Mouse (Mus musculus): Measurements from ENCODE around the gene Glt8d2.
"Not testable (repeated sequence)": the region's sequence is repeated elsewhere in the genome, so short reads cannot be mapped to it uniquely, and the experiment has no call there.

The Glt8d2 gene

GRCm38 (mm10) chr10:82641481-82641880 lies 49.0 kb downstream of the Glt8d2 start:
- DNase-seq = no peak

GRCm38 (mm10) chr10:82639032-82639698 lies 51.3 kb downstream of the Glt8d2 start:
- DNase-seq = no peak

GRCm38 (mm10) chr10:82636321-82636720 lies 54.1 kb downstream of the Glt8d2 start:
- no peak for DNase-seq

DNA sequence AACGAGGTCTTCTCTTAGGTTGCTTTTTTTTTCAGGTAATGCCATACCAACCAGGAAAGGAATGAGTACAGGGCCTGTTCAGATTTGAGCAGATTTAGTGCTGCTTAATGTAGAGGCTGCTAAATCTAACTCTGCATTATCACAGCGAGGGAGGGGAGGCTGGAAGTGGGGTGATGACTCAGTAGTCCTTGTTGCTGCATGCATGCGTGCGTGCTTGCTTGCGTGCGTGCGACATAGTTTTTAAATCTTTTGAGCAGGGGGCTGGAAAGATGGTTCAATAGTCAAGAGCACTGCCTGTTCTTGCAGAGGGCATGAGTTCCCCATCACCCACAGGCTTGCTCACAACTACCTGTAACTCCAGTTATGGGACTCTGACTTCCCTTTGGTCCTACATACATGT lies 56.1 kb downstream of the Glt8d2 start:
- no peak for DNase-seq

DNA sequence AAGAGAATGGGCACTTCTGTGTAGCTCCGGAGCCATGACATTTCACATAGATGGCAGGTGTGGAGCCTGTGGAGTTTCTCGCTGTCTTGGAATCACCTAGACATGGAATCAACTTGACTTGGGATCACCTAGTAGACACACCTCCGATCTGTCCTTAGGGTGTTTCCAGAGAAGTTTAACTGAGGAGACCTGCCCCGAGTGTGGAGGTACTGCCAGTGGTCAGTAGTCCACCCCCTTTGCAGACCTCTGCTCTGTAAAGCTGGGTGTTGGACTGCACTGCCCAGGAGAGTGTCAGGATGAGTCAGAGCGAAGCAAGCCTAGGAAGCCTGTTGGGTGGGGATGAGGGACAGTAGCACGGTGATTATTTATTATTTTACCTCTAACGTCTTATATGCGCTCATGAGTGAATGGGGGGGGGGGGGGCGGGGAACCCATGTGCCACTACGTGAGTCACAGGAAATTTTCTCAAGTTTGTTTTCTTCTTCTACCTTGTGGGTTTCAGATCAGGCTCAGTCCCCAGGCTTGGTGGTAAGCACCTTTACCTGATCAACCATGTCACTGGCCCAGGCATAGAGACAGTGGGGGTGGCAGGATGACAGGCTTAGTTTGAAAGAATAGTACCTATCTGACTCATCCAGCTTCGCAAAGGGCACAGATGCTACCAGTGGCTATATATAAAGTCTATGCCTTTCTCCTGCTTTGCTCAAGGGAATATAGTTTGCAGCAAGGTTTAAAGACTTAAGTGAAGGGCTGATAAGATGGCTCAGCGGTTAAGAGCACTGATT lies 57.8 kb downstream of the Glt8d2 start:
- no peak for DNase-seq

GRCm38 (mm10) chr10:82631133-82631532 lies 59.3 kb downstream of the Glt8d2 start:
- no peak for DNase-seq

- no peak for DNase-seq
Observed at GRCm38 (mm10) chr10:82630497-82630896, 60.0 kb downstream of the Glt8d2 start.

- peak; percentile 91 to 95 for DNase-seq
Observed at GRCm38 (mm10) chr10:82629586-82630255, 60.7 kb downstream of the Glt8d2 start, which contains the start of gene Tdg. Gene Tdg (plus strand): TSS chr10:82629828.

GRCm38 (mm10) chr10:82629111-82629585 lies 61.3 kb downstream of the Glt8d2 start:
- no peak for DNase-seq

DNA sequence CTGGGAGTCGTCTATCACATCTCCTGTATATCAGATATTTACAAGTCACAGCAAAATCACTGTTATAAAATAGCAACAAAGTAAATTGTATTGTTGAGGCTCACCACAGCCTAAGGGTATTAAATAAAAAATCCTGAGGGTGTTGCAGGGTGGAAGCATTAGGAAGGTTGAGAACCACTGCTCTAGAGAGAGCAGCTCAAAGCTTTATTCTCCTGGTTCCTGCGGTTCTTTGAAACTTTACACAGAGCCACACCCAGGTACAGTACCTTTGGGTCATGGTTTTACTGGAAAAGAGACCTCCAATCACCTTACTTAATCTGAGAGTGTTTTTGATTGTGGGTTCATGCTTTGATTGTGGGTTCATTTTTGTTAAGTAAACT lies 66.9 kb downstream of the Glt8d2 start:
- DNase-seq = not testable (repeated sequence)

DNA sequence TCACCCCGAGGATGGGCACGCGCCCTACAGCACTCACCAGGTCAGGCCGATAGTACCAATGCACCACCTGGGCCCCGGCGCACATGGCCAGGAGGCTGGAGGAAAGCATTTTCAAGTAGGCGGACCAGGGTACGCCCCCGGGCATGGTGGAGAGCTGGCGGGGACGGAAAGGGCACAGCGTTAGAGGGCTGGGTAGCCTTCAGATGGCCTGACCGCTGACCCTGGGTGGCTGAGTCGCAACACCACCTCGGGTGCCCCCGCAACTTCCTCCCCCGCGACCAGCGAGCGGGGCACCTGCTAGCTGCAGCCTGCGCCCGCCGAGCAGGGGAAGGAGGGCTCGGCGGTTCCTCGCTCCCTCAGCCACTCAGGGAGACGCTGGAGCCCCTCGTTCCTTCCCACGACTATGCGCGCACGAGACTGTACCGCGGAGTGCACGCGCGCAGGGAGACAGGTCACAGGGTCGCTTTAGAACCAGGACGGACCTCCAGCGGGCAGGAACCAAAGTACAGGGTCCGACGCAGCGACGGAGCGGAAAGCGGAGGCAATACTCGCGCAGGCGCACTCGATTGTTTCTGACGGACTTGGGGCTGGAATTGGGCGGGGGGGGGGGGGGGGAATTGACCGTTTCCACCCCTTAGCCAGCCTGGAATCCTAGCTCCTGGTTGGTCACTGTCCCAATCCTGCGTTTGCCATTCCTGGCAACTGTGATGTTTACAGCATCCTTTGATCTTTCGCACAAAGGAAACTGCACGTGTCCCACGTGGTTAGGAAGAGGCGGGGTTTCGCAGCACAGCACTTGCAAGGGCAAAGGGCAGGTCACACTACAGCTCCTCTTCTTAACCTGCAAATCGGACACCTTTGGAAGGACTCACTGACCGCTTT lies 67.5 kb downstream of the Glt8d2 start, which contains the start of gene 1190007I07Rik:
TSS of gene 1190007I07Rik (minus strand) at position 558 of the 882 bp plus-strand sequence.
- DNase-seq = peak; percentile 90 to 92

DNA sequence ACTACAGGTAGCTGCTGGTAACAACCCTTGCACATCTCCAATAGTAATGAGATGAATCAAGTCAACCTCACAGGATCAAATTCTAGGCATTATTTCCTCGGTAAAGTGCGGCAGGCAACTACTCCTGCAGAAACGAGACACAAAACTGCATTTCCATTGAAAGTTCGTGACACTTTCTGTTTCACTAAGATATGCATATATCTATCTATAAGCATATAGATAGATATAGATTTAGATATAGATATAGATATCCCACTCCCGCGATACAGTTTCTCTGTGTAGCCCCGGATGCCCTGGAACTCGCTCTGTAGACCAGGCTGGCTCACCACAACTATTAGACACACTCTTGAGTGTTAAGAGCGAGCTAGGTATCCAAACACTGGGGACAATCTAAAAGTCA lies 68.2 kb downstream of the Glt8d2 start:
- no peak for DNase-seq
